Mouse (Mus musculus) kidney, adult 9 months (tissue): ENCODE data around the gene Prmt3.

ENCODE experiments used
- DNase-seq: peaks from one replicate; pipeline ENCODE4 v3.0.0; 2022

The Prmt3 gene

DNA sequence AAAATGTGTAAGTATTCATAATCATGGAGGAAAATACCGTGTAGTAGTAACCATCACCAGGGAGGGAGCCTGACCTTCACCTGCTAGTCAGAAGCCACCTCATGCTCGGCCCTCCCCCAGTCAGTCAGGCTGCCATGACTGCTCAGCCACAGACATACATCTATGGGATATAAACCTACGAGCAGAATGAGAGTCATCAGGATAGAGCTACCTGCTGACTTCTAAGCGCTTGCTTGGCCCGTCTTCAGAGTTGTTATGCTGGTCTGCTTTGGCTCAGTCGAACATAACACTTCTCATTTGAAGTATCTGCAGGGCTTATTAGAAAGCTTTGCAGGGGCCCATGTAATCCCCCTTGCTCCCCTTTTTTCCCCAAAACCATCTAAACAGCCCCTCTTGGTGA is 25.4 kb downstream of the Prmt3 start:
- DNase-seq, result no peak

DNA sequence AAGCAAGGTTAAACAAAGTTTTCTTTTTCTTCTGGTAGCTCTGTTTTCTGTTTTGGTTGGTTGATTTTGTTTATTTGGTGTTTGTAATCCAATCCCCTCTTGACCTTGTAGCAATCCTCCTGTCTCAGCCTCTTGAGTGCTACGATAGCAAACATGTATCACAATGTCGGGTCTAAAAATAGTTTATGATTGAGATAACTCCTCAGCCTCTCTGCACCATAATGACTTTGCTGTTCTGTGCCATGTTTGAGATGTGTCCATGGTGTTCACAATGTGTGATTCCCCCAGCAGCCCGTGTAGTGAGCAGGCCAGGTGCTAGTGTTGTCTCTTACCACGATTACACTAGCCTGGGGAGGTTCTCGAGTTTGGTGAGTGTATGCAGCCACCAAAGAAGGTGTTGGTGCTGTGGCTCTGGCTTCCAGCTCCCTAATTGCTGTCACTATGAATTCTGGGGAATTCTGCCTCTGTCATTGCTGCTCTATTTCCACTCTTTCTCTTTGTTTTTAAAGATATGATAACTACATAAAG is 26.6 kb downstream of the Prmt3 start:
- DNase-seq, result no peak

DNA sequence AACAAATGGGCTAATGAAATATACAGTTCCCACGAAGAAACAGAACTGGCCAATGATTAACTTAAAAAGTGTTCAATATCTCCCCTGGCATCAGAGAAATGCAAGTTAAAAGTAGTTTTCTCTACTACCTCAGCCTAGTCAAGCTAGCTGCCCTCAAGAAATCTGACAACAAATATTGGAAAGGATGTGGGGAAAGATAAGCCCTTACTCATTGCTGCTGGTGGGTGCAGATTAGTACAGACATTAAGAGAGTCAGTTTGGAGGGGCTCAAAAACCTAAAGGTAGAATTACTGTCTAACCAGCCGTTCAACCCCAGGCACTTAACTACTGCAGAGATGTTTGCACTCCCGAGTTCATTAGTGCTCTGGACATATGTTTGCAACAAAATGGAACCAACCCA is 27.5 kb downstream of the Prmt3 start:
- no peak for DNase-seq

DNA sequence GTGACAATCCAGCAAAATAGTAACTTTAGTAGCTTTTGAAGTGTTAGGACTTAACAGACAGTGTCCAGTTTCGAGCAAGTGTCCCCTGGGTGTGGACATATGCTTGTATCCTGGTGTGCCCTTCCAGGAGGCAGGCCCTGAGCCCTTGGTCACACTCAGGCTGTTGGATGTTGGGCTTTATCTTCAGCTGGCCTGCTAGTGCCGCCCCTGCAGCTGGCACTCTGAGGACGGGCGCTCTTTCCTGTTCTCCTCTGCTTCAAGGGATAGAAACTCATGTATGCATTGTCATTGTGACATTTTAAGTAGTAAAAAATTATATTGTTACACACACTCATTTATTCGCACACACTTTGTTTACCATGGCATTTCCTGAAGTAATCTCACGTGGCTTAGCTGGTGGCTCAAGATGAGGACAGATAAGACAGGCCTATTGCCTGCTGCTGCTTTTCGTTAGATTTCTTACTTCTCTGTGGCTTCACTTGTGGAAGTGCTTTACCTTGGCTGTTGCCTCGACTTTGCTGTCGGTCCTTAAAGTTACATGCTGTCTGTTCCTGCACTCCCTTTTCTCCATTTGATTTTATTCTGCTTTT is 29.0 kb downstream of the Prmt3 start:
- DNase-seq, result no peak

DNA sequence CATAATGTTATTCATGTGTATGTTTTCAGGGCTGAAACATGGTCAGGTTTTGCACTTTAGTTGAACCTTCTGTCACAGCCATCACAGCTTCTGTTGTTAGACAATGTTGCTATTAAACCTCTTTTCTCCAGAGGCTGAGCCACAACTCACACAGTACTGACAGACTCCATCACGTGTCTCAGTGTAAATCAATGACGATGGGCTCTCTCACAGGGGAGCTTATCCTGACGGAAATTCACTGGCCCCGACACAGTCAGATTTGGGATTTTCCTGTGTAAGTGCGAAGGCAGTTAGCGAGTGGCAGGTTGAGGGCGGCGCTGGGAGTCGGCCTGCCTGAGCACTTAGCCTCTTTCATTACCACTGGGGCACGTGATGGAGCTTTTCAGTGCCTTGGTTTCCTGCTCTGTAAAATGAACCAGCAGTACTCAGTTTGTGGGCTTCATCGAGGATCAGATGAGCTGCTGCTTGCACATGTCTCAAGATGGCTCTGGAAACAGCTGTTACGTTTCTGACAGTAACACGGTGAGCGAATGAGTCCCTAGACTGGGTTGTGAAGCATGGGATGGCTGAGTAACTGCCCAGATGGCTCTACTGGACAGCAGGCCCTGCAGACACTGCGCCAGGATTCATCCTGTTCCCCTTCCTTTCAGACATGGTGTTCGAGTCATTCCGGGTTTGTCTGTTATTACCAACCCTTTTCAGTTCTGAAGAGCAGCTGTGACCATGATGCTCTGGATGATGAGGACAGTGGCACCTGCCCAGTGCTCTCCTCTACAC is 29.9 kb downstream of the Prmt3 start:
- no peak for DNase-seq

DNA sequence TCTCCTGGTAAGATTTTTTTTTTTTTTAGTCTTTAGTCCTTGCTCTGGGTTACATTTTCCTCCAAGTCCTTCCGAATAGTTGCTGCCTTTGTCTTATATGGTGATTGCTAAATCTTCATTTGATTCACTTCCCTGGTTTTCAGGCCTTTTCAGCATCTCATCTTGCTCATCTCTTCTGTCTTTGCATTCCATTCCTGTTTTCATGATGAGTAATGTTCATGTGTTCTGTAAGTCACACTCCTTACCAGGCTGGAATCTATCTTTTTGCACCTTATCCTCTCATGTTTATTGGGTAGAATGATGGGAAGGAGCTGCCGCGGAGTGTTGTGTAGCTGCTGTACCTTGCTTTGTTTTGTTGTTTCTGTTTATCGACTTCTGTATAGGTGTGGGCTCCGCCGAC is 31.0 kb downstream of the Prmt3 start:
- DNase-seq, result no peak

DNA sequence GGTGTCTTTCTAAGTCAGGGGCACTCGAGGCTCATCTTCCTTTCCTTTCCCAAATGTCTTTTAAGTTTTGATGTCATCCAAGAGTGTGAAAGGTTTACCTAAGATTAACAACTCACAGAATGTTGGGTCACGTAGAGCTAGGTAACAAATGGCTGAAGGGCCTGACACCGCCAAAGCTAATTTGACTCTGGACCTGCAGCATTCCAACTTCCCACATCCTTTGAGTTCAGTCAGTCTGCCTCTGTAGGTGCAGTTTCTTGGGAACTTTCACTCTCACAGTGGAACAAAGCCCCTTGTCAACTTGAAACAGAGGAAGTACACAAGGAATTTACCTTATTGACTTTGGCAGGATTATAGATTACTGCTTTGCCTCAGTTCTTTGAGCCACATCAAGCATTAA is 31.4 kb downstream of the Prmt3 start:
- DNase-seq, result no peak

DNA sequence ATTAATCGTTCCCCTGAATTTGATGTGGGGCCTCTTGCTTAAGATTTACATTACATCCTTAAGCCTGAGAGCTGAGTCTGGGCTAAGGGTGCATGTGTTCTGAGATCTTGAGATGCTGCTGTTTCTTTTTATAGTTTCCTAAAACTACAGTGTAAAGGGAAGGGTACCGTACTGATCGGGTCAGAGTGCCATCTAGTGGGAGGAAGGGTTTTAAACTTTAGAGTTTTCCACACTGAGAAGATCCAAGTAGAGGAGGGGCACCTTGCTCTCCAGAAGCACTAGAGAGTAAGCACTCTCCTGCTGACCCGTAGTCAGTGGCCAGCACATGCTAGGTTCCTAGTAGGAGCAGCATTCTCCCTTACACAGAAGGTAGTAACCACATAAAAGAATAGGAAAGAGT is 33.2 kb downstream of the Prmt3 start:
- DNase-seq, result peak; percentile 22

DNA sequence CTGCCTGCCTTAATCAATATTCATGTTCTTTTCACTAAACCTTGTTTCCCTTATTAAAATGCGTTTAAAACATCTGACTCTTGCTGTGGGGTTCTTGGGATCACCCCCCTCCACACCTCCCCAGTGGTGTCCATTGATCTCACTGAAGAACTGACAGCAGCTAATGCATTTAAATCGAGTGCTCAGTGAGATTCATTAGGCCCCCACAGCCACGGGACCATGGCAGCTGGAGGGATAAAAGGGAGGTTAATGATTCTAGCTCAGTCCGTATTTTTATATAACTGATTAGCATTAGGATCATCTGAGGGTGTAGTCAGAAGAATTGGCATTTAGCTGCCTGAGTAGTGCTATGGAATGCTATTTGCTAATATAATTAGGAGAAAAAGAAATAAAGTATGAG is 41.2 kb downstream of the Prmt3 start:
- no peak for DNase-seq

DNA sequence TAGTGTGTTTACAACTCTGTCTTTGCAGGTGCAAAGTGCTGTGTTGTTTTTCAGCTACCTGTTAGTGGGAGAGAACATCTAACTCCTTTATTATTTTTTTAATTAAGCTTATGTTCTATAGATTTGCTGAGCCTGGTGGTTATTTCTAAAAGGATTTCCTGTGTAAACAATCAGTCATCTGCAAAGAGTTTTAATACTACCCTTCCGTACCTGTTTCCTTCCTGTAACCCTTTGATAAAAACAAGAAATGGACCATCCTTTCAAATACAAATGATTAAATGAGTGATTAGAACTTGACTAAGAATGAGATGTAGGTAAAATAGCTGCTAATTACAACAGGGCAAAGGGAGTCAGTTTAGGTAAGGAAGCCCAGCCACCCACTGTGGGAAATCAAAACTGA is 43.2 kb downstream of the Prmt3 start:
- no peak for DNase-seq

DNA sequence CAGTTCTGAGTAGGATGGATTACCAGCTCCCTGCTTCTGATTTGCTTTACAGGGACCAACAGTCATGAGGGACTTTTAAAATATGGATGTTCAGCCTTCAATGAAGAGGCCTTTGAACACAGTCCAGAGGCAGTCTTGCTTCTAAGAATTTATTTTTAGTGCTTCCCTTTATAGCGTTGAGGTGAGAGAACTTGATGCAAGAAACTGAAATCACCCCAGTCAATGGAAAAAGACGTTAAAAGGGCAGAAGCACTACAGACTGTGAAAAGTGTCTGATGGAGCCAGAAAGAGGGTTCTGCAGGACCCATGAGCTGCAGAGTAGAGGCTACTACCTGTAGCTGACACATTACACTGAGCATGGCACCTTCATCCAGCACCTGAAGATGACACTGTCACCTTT is 43.9 kb downstream of the Prmt3 start:
- no peak for DNase-seq

DNA sequence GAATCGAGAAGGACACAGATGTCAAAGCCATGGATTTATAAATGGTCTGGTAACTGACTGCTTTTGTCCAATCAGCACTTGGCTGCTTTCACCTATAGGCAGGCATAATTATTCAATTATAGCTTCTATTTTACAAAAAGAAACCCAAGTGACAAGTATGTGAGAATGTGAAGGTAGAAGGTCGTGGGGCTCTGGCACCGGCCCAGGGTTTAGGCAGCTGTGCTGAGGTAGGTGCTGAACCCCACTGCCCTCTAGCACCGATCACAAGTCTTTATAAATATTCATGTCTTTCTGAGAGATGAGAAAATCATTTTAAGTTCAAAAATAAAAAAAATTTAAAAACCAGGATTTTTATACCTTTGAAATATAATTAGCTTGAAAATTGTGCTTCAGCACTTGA is 45.4 kb downstream of the Prmt3 start:
- DNase-seq, result no peak

DNA sequence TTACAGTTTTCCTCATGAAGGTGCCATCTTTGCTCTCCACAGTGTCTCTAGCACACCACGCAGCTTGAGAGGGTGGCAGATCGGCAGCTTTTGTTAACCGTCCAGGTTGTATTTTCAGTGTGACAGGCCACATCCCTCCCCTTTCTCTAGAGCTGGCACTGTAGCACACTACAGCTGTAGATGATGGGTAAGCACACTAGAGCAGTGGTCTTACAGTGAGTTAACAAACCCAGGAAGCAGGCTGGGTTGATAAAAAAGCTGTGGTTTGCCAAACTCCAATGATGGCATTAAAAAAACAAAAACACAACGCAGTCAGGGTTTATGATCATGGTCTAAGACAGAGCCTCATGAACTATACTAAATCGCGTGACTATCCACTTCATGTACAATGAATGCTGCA is 45.9 kb downstream of the Prmt3 start:
- no peak for DNase-seq

DNA sequence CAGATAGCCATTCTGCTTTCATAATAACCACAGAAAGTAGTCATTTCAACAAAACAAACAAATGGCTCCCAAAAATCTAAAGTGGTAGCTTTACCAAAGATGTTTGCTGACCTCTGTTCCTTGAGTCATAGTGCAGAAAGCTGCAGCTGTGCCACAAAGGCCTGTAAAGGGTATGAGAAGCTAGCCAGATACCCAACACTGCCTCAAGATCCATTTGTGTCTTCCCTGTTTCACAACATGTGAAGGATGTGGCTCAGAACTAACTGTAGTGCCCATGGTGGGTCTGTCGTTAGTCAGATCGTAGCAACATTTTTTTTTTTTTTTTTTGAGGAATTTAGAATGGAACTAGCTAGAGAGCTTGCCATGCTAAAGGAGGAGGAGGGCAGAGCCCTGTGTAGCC is 46.4 kb downstream of the Prmt3 start:
- no peak for DNase-seq

DNA sequence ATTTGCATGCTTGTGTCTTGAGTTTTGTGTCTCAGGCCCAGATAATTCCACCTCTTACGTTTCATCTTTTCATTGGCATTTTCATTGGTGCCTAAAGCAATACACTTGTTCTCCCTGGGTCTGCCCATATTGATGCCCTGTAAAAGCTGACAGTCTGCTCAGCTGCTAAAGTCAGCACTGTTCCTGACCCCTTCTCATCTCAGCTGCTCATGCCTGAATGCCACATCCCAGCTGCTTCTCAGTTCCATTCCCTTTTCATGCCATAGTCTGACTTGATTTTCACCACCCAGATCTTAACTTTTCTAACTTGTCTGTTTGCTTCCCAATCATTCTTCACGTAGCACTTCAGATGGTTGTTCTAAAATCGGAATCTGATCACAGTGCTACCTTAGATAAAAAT is 47.3 kb downstream of the Prmt3 start:
- no peak for DNase-seq

DNA sequence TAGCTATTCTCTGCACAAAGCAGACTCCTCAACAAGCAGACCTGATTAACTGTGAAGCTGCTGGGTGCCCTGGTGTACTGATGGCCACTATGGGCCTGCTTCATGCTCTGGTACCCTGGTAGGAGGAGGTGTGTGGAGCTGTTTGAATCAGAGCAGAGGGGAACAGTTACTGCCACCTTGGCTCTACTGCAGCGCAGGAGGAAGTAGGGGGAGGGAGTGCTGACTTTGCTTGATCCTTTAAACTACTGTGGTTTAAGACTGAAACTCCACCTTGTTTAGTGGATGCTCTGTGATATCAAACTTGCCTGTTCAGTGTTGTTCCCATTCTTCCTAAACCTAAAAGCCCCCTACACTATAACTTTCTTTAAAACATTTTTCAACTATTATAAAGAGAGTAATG is 49.8 kb downstream of the Prmt3 start:
- DNase-seq, result no peak

DNA sequence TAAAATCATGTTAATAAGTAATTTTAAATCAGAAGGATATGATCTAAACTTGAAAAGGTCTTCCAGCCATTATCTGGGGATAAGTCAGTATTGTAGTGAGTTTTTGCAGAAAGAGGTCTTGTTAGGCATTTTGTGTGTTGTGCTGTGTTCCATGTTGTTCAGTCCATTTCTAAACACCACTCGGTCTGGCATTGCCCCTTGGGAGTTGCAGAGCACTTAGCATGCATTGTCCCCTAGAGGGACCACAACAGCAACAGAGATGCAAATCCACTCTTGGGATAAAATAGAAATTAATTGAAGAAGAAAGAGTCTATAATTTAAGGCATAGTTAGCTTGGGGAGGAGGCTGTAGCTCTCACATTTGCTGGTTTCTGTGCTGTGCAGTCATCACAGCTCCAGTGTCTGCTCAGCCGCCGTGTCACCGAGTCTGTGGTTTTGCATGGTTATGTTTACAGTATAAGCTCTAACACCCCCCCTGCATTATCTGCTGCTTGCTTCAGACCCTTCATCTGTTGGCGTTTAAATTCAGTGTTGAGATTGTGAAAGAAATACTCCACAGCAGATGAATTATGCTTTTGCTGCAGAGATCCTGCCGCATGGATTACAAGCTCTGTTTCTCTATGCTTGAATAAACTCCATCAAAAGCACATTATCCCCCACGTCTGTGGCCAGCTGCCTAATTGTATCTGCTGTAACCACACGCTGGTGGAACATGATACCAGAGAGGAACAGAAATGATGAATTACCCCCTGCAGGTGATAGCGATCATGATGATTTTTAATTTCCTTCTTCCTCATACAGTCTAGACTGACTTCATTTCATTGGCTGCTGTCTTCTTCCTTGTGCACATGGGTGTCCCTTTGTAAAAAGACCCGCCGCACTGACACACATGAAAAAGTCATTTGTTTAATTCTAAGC is 64.5 kb downstream of the Prmt3 start:
- no peak for DNase-seq

DNA sequence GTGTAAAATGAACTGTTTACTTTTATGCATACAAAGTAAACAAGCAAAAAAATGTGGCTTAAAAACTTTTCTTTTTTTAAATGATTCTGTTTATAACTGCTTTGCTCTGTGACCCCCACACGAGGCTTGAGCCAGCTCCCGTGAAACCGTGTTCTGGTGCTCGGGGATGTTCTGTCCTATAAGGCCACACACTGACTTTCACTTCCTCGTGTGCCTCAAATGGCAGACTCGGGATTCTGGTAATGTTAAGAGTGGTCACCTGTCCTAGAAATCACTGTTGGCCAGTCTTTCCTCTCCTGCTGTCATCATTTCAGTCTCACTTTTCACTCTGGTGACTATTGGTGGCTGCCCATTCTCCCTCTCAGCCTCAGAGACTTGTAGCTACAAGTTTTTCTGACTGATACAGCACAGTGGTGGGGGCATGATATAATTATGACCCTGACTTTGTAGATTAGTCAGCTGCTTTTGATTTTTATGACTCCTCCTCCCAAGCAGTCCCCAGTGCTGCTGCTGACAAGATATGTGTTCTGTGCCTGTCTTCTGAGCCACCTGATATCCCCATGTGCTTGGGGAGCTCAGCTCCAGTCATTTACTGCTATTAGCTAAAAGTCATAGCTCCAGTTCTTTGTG is 65.3 kb downstream of the Prmt3 start:
- DNase-seq, result no peak

DNA sequence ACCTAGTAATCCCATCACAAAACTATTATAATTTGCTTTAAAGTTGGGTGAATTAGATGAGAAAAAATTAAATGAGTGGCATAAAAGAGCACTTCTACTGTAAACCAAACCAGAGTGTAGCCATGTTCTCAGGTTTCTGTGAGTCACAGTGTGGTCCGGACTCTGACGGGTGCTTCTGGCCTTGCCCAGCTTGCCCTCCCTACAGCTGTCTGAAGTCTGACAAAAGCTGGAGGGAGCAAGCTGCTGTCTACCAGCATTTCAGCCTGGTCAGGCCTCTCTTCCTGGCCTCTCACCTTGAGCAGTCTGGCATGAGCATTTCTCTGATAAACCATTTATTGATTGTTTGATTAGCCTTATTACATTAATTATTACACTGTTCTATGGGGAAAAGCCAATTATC is 69.8 kb downstream of the Prmt3 start:
- DNase-seq, result no peak

DNA sequence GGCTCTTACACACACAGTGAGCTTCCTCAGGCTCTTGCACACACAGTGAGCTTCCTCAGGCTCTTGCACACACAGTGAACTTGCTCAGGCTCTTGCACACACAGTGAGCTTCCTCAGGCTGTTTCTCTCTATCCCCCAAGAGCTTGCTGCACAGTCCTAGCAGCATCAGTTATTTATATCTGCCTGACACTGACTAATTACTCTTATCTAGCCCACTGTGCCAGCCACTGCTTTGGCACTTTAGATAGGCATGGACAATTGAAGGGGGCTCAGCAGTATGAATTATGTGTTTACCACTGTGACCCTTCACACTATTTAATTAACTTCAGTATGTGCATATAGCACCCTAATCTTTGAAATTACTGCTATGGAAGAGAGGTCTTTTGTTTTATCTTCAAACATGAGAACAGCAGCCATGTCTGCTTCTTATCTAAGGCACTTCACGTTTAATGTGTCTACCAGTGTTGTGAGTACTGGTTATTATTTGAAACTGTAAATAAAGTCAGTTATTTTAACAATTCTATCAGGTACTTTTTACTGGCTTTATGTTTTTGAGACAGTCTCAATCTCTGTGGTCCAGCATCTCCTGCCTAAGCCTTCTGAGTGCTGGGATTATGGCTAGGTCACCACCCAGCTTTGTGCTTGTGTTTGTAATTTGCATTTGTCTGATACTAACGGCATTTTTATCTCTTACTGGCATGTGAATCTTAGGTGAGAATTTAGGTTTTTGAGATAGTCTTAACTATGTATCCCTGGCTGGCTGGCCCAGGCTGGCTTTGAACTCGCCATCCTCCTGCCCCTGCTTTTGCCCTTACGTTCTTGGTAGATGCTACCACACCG is 75.4 kb downstream of the Prmt3 start:
- no peak for DNase-seq

DNA sequence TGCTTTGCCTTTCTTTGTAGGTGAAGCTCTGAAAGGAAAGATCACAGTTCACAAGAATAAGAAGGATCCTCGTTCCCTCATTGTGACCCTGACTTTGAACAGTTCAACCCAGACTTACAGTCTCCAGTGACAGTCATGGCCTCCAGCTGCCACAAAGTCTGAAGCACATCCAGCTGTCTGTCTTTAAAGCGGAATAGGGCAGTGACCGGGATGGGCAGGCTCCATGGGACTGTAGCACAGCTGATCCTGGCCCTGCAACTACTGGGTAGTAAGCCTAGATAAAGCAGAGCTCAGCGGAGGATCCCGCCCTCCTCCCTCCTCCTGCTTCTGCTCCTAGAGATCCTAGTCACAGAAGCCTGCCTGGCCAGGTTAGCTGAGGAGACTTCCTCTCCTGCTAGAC is 79.2 kb downstream of the Prmt3 start:
- DNase-seq, result peak; percentile 14

DNA sequence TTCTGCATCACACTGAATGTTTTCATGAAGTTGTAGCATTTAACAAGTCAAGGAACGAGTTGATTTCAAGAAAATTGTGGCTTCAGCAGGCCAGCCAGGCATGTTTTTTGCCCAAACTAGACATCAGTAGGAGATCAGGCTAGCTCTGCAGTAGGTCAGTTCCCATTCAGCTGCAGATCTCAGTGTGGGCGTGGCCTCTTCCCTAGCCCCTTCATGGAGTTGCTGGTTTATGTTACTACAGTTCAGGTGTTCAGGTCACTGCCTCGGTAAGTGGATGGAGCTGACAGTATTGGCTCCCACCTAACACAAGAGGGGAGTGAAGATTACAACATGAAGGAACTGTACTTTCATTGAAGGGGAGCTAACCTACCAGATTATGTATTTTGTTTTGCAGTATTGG is 80.1 kb downstream of the Prmt3 start:
- DNase-seq, result peak; percentile 26
